Mouse (Mus musculus) forebrain, embryonic 10.5 days (tissue): ENCODE results near the gene Ikbkg. TPM values are rescaled to one million over a fixed set of nuclear protein-coding genes. Genes with fewer than 3 reads are reported as not detected.
"Not testable (repeated sequence)": the region's sequence is repeated elsewhere in the genome, so short reads cannot be mapped to it uniquely, and the experiment has no call there.

ENCODE experiments used
- DNase-seq: peaks from one replicate; pipeline ENCODE4 v3.0.0-alpha.2; 2017; ENCODE audit warnings: low spot score; ENCODE audit errors: extremely low spot score
- H3K27ac ChIP-seq: fragments of 300-500 bp; sonication (generic); 2 replicates; pipeline ENCODE4 v1.5.1; 2016; ENCODE audit warnings: mild to moderate bottlenecking
- H3K27me3 ChIP-seq: fragments of 300-500 bp; sonication (generic); 2 replicates; pipeline ENCODE4 v1.6.1; 2016; ENCODE audit warnings: mild to moderate bottlenecking; ENCODE audit not compliant: poor library complexity, severe bottlenecking
- H3K36me3 ChIP-seq: fragments of 300-500 bp; sonication (generic); replicated peaks from 2 replicates; pipeline ENCODE4 v1.6.1; 2016; ENCODE audit warnings: mild to moderate bottlenecking, moderate library complexity
- H3K4me1 ChIP-seq: fragments of 300-500 bp; sonication (generic); 2 replicates; pipeline ENCODE4 v1.6.1; 2016
- H3K4me3 ChIP-seq: fragments of 300-500 bp; sonication (generic); 2 replicates; pipeline ENCODE4 v1.5.1; 2016; ENCODE audit warnings: mild to moderate bottlenecking, moderate library complexity
- H3K9me3 ChIP-seq: fragments of 300-500 bp; sonication (generic); 2 replicates; pipeline ENCODE4 v1.6.1; 2016; ENCODE audit warnings: mild to moderate bottlenecking, moderate library complexity
- WGBS: fragments of 180-500 bp; shearing (Covaris S2); methylation state at CpG from one replicate; pipeline ENCODE4 v1.1.7; 2016; 5-methylcytosine and 5-hydroxymethylcytosine counted together
- polyA plus RNA-seq: library from polyadenylated mRNA; unstranded; fragments of >200 nt; fragmentation: Nextera tagmentation; extraction: Ambion mirVana; gene quantifications from 2 replicates; pipeline ENCODE4 v1.2.1, GENCODE M21; 2016

Gene Ikbkg
- polyA plus RNA-seq, 1 experiment from 2014 or later: 18.9 TPM

- Histone ChIP-seq H3K36me3 (peaks cover 22% of the 10 kb centered on the region), H3K27ac (no peak overlapping the region), H3K4me3 (no peak overlapping the region), H3K4me1 (no peaks in the 10 kb centered on the region), H3K27me3 (no peaks in the 10 kb centered on the region), H3K9me3 (no peaks in the 10 kb centered on the region)
- WGBS: 65% methylated on average over 2 of the region's 2 CpGs
- no peak for DNase-seq
Measured at GRCm38 (mm10) chrX:74408340-74408739, 15.2 kb downstream of the Ikbkg start.

GRCm38 (mm10) chrX:74413377-74413776, 20.3 kb downstream of the Ikbkg start:
- Histone ChIP-seq H3K36me3 (peaks cover 22% of the 10 kb centered on the region), H3K27me3 (no peaks in the 10 kb centered on the region), H3K4me1 (no peaks in the 10 kb centered on the region), H3K27ac (no peak overlapping the region), H3K9me3 (no peaks in the 10 kb centered on the region), H3K4me3 (no peak overlapping the region)
- DNase-seq: peak; percentile 51

- DNase-seq: no peak
- Histone ChIP-seq H3K27me3 (no peaks in the 10 kb centered on the region), H3K4me1 (peaks cover 6% of the 10 kb centered on the region), H3K9me3 (no peaks in the 10 kb centered on the region), H3K27ac (no peak overlapping the region), H3K4me3 (no peak overlapping the region), H3K36me3 (no peaks in the 10 kb centered on the region)
Measured at GRCm38 (mm10) chrX:74424443-74424842, 31.4 kb downstream of the Ikbkg start.

- Histone ChIP-seq H3K4me1 (peaks cover 8% of the 10 kb centered on the region), H3K4me3 (no peak overlapping the region), H3K36me3 (no peaks in the 10 kb centered on the region), H3K27ac (no peak overlapping the region), H3K9me3 (no peaks in the 10 kb centered on the region), H3K27me3 (no peaks in the 10 kb centered on the region)
- WGBS: 94% methylated on average over 4 of the region's 4 CpGs
- DNase-seq: no peak
Measured at GRCm38 (mm10) chrX:74425195-74425594, 32.1 kb downstream of the Ikbkg start.

GRCm38 (mm10) chrX:74426256-74426655, 33.2 kb downstream of the Ikbkg start:
- Histone ChIP-seq H3K36me3 (no peaks in the 10 kb centered on the region), H3K4me1 (peaks cover 10% of the 10 kb centered on the region), H3K27me3 (no peaks in the 10 kb centered on the region), H3K27ac (no peak overlapping the region), H3K4me3 (no peak overlapping the region), H3K9me3 (no peaks in the 10 kb centered on the region)
- WGBS: 89% methylated on average over 1 of the region's 1 CpGs
- DNase-seq: no peak

- Histone ChIP-seq H3K27ac (no peak overlapping the region), H3K27me3 (no peaks in the 10 kb centered on the region), H3K9me3 (no peaks in the 10 kb centered on the region), H3K4me1 (peaks cover 10% of the 10 kb centered on the region), H3K36me3 (no peaks in the 10 kb centered on the region), H3K4me3 (no peak overlapping the region)
- DNase-seq: no peak
- WGBS: 89% methylated on average over 3 of the region's 3 CpGs
Measured at GRCm38 (mm10) chrX:74427116-74427515, 34.0 kb downstream of the Ikbkg start.

- Histone ChIP-seq H3K4me1 (peaks cover 10% of the 10 kb centered on the region), H3K27ac (peak overlapping the region; percentile 83), H3K9me3 (no peaks in the 10 kb centered on the region), H3K27me3 (no peaks in the 10 kb centered on the region), H3K4me3 (peak overlapping the region; percentile 63), H3K36me3 (peaks cover 6% of the 10 kb centered on the region; the same call in 1 of the 2 replicates)
- 22% methylated on average over 35 of the region's 35 CpGs for WGBS
- no peak for DNase-seq
Measured at GRCm38 (mm10) chrX:74428146-74428825, 35.2 kb downstream of the Ikbkg start.

- Histone ChIP-seq H3K9me3 (no peaks in the 10 kb centered on the region), H3K27me3 (no peaks in the 10 kb centered on the region), H3K36me3 (peaks cover 12% of the 10 kb centered on the region), H3K27ac (peak within 1 kb of the TSS; percentile 83), H3K4me3 (peak within 1 kb of the TSS; percentile 63), H3K4me1 (peaks cover 10% of the 10 kb centered on the region)
- 22% methylated on average over 25 of the region's 25 CpGs for WGBS
- peak; percentile 79 for DNase-seq
Measured at GRCm38 (mm10) chrX:74428826-74429276, 35.8 kb downstream of the Ikbkg start, which contains the start of gene G6pdx. TSS of gene G6pdx (minus strand) at chrX:74429194.

GRCm38 (mm10) chrX:74429290-74429821, 36.3 kb downstream of the Ikbkg start:
- Histone ChIP-seq H3K9me3 (no peaks in the 10 kb centered on the region), H3K4me3 (peak overlapping the region; percentile 63), H3K36me3 (peaks cover 17% of the 10 kb centered on the region), H3K27me3 (no peaks in the 10 kb centered on the region), H3K4me1 (peaks cover 10% of the 10 kb centered on the region), H3K27ac (peak overlapping the region; percentile 83)
- peak; percentile 71 for DNase-seq
- 19% methylated on average over 22 of the region's 22 CpGs for WGBS

- no peak overlapping the region for H3K27ac ChIP-seq
- WGBS: 83% methylated on average over 4 of the region's 4 CpGs
- no peaks in the 10 kb centered on the region for H3K27me3 ChIP-seq
- H3K4me1 ChIP-seq: no peaks in the 10 kb centered on the region
- DNase-seq: no peak
- no peaks in the 10 kb centered on the region for H3K9me3 ChIP-seq
- H3K4me3 ChIP-seq: no peak overlapping the region
- peaks cover 9% of the 10 kb centered on the region for H3K36me3 ChIP-seq
Measured at GRCm38 (mm10) chrX:74451157-74451912, 58.2 kb downstream of the Ikbkg start.

GRCm38 (mm10) chrX:74452773-74453172, 59.7 kb downstream of the Ikbkg start:
- Histone ChIP-seq H3K9me3 (no peaks in the 10 kb centered on the region), H3K4me1 (no peaks in the 10 kb centered on the region), H3K27ac (no peak overlapping the region), H3K27me3 (no peaks in the 10 kb centered on the region), H3K4me3 (no peak overlapping the region), H3K36me3 (peaks cover 8% of the 10 kb centered on the region)
- WGBS: 14% methylated on average over 4 of the region's 4 CpGs
- DNase-seq: no peak

- H3K4me3 ChIP-seq, DNase-seq, H3K9me3 ChIP-seq, H3K4me1 ChIP-seq, H3K27ac ChIP-seq, H3K36me3 ChIP-seq, H3K27me3 ChIP-seq: not testable (repeated sequence)
- WGBS: 83% methylated on average over 13 of the region's 14 CpGs
Measured at GRCm38 (mm10) chrX:74481349-74481885, 88.3 kb downstream of the Ikbkg start, which contains the start of gene Gm6880. TSS of gene Gm6880 (minus strand) at chrX:74481399.

GRCm38 (mm10) chrX:74497131-74497530, 104.0 kb downstream of the Ikbkg start:
- 60% methylated on average over 1 of the region's 1 CpGs for WGBS
- Histone ChIP-seq H3K36me3 (no peaks in the 10 kb centered on the region), H3K27me3 (no peaks in the 10 kb centered on the region), H3K4me1 (no peaks in the 10 kb centered on the region), H3K4me3 (no peak overlapping the region), H3K9me3 (no peaks in the 10 kb centered on the region), H3K27ac (no peak overlapping the region)
- DNase-seq: no peak
